Mouse (Mus musculus): ENCODE measurements around the gene Lrrc42. TPM values are rescaled to one million over a fixed set of nuclear protein-coding genes. Genes with fewer than 3 reads are reported as not detected.

Lrrc42 gene
- total RNA-seq, 2 experiments from 2014 or later = 6.7 to 8.8 TPM

- DNase-seq = peak; percentile 26
Measured at GRCm38 (mm10) chr4:107249471-107249870, 3.9 kb downstream of the Lrrc42 start.

- no peak for DNase-seq
Measured at GRCm38 (mm10) chr4:107248061-107248460, 5.3 kb downstream of the Lrrc42 start.

GRCm38 (mm10) chr4:107247110-107247509 lies 6.2 kb downstream of the Lrrc42 start:
- no peak for DNase-seq

GRCm38 (mm10) chr4:107246040-107246439 lies 7.3 kb downstream of the Lrrc42 start:
- DNase-seq = no peak

GRCm38 (mm10) chr4:107245368-107245767 lies 8.0 kb downstream of the Lrrc42 start:
- no peak for DNase-seq

GRCm38 (mm10) chr4:107243365-107244333 lies 9.7 kb downstream of the Lrrc42 start:
- DNase-seq = no peak

GRCm38 (mm10) chr4:107240196-107240595 lies 13.1 kb downstream of the Lrrc42 start:
- DNase-seq = no peak

GRCm38 (mm10) chr4:107238253-107238652 lies 15.1 kb downstream of the Lrrc42 start:
- no peak for DNase-seq

GRCm38 (mm10) chr4:107232219-107232618 lies 21.1 kb downstream of the Lrrc42 start:
- DNase-seq = no peak

GRCm38 (mm10) chr4:107226313-107226712 lies 27.0 kb downstream of the Lrrc42 start:
- no peak for DNase-seq

- peak; percentile 61 for DNase-seq
Measured at GRCm38 (mm10) chr4:107223225-107224204, 29.8 kb downstream of the Lrrc42 start.

GRCm38 (mm10) chr4:107221524-107221923 lies 31.8 kb downstream of the Lrrc42 start:
- no peak for DNase-seq

GRCm38 (mm10) chr4:107217574-107217973 lies 35.8 kb downstream of the Lrrc42 start:
- no peak for DNase-seq

GRCm38 (mm10) chr4:107213279-107214011 lies 39.9 kb downstream of the Lrrc42 start:
- no peak for DNase-seq

- DNase-seq = no peak
Measured at GRCm38 (mm10) chr4:107211936-107212335, 41.4 kb downstream of the Lrrc42 start.

- no peak for DNase-seq
Measured at GRCm38 (mm10) chr4:107211465-107211864, 41.9 kb downstream of the Lrrc42 start.

GRCm38 (mm10) chr4:107210483-107211097 lies 42.7 kb downstream of the Lrrc42 start:
- no peak for DNase-seq

GRCm38 (mm10) chr4:107208880-107209279 lies 44.5 kb downstream of the Lrrc42 start, which contains the start of gene Ldlrad1:
Ldlrad1 (plus strand) TSS chr4:107209180.
- DNase-seq = no peak

GRCm38 (mm10) chr4:107207016-107207415 lies 46.3 kb downstream of the Lrrc42 start:
- DNase-seq = no peak

GRCm38 (mm10) chr4:107203001-107203400 lies 50.3 kb downstream of the Lrrc42 start:
- no peak for DNase-seq

- no peak for DNase-seq
Measured at GRCm38 (mm10) chr4:107201779-107202178, 51.6 kb downstream of the Lrrc42 start.
